Mouse (Mus musculus) megakaryocyte, adult 5-6 weeks (primary cell): ENCODE measurements at regions not wholly inside any gene's neighbourhood (a gene's known extent, or its start where the extent isn't known, plus 50 kb on each side); places are given as distances from the start of the nearest gene placed in this dataset.
"Not testable (repeated sequence)": the region's sequence is repeated elsewhere in the genome, so short reads cannot be mapped to it uniquely, and the experiment has no call there.

ENCODE experiments used
- ATAC-seq: 2 replicates; pipeline ENCODE4 v1.8.0; 2016; ENCODE audit warnings: mild to moderate bottlenecking, inconsistent platforms; ENCODE audit not compliant: poor library complexity, severe bottlenecking

DNA sequence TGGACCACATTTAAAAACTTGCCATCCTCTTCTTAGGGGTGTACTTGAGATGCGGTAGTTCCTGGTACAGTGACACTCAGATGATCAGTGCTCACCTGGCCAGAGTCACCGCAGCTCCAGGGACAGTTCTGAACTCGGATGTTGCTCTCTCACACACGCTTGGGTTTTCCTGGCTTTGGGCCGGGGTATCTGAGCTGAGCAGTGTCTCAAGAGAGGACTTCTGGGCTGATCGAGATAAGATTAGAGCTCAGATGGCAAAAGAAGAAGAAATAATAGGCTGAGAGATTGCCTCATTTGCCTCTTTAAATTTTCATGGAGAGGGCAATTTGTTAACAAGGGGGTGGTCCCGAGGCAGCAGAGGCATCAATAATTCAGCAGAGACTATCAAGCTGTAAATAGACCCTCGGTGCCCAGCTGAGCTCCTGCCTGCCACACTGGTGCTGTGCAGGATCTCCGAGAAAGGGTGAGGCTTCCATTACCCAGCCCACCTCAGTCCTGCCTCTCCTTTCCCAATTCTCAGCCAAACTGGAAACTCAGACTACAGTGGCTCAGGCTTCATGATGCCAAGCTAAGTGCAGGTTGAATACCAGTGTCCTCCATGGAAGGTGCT lies 133.7 kb downstream of the Tsen15 start:
- ATAC-seq = no peak

DNA sequence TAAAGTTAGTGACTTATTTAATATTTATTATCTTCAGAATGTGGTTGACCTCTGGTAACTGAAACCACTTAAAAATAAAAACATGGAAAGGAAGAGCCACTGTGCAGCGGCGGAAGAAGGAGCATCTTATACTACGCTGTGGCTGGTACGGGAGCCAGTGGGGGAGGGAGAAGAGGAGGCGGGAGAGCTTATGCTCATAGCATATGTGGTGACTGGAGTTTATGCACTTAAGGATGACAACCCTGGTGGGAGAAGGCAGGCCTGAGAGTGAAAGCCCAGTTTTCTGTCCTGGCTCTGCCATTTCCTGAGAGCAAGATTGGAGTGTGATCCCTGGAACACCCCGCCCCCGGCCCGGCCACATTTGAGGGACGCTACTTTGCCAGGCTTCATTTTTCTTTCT lies 145.5 kb downstream of the Tsen15 start:
- no peak for ATAC-seq

DNA sequence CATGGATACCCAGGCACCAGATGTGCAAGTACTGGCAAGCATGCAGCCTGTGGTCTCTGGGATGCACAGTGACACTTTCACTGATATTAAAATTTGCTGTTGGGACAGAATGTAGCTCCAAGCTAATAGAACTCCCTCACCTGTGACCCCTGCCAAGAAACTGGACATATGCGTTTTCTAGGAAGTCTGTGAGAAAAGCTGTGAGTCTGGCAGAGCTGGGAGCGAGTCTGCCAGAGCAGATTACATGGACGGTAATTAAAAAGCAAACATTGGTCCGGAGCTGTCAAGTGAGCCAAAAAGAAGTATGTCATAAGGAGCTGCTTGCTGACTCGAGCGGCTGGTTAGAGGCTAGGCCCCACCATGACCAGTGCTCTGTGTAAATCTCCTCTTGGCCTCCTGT lies 147.1 kb downstream of the Tsen15 start:
- ATAC-seq = no peak

DNA sequence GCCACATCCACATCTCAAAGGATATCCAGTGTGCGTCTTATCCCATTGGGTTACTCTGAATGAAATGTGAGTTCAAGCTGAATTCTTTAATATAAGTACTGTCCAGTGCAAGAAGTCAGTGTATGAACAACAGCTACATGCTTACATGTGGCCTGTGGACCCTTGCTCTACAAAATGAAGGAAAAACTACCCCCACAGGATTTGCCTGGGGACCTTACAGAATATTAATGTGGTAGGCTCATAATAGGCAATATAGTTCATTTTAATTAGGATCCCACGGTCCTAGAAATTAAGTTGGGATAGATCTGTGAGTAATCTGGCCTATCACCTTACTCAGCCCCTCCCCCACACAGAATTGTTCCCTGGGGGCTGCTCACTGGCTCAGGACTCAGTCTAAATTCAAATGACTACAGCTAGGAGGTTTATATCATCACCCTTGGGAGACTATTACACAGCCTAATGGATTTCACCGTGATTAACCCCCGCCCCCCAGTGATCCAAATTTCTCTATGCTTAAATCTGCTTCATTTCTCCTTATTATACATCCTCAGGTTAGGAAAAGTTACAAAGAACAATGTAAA lies 145.4 kb upstream of the 1700025G04Rik start:
- ATAC-seq = no peak

DNA sequence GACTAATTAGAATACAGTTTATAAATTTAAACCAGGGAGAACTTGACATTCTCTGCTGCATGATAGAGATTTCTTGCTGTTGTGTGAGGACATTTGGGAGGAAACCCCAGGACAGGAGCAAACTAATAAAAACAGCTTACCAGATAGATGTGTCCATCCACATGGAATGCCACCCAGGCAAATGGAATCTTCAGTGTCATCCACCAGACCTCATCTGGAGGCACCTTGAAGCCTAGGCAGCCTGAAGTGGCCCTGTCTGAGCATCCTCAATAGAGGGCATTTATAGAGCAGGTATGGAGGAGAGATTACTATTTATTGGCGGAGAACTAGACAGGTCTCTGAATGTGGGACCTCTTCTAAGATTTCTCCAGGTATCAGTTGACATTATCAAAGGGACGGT lies 144.8 kb upstream of the 1700025G04Rik start:
- ATAC-seq = no peak

DNA sequence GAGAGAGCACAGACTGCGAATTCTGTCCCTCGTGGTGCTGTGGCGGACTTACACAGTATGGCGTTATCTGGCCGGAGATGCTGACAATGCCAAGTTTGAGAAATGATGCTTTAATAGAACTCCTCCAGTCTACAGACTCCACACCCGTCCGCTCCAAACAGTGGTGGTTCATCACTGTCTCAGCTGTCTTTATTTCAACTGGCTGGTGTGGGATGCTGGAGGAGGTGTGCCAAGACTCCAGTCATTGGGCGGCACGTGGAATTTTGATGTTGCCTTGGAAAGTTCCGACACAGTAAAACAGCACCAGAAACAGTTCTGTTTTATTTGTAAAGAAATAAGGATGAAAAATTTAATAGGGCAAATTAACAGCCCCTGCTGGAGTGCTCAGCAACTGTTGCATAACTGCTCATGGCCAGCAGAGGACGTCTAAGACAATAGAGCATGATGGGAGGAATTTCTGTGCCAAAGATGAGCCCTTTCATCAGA lies 141.8 kb upstream of the 1700025G04Rik start:
- no peak for ATAC-seq

DNA sequence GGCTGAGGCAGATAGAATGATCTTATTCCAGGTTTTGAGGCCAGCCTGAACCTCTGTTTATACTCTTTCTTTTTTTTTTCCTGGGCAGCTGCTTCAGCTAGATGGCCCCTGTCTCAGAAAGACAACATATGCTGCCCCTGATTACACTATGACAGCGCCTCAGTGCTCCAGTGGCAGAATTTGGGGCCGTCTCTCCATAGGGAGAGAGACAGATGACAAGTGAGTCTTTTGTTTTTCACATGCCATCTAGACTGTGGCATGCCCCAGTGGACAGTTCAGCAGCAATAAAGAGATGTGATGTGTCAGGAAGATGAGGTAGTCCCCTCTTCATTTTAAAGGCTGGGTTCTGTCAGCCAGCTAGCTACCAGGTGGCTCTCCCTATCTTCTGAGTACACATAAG lies 139.8 kb upstream of the 1700025G04Rik start:
- ATAC-seq = no peak

DNA sequence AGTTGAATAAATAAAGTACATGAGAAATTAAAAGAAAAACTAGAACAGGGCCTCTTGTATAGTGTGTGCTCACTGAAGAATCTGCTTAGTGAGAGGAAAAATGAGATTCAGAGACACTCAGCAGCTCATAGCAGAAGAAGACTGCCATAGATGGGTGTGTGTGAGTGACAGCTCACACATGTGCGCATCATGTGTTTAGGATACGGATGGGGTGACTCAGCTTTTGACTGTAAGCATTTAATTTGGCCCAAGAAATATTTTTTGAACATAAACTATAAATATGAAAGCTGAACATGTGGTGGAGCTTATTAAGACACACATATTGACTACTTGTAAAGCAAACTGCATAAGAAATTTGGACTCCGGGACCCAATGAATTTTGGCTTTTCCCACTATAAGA lies 136.1 kb upstream of the 1700025G04Rik start:
- ATAC-seq = no peak

DNA sequence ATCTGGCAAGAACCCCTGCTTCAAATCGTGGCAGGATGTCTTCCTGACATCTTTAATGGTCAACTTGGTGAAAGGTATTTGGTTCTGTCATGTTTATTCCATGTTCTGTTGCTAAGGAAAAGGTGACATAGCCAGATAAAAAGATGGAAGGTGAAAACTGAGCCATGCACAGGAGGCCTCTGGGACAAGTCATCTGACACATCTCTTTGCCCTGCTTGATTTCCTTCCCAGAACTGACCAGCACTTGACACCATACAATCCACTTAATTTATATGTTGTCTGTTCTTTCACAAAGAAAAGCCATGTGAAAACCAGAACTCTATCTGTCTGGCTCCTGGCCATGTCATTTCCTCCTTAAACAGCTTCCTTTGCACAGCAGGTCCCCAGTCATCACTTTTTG lies 133.7 kb upstream of the 1700025G04Rik start:
- no peak for ATAC-seq

DNA sequence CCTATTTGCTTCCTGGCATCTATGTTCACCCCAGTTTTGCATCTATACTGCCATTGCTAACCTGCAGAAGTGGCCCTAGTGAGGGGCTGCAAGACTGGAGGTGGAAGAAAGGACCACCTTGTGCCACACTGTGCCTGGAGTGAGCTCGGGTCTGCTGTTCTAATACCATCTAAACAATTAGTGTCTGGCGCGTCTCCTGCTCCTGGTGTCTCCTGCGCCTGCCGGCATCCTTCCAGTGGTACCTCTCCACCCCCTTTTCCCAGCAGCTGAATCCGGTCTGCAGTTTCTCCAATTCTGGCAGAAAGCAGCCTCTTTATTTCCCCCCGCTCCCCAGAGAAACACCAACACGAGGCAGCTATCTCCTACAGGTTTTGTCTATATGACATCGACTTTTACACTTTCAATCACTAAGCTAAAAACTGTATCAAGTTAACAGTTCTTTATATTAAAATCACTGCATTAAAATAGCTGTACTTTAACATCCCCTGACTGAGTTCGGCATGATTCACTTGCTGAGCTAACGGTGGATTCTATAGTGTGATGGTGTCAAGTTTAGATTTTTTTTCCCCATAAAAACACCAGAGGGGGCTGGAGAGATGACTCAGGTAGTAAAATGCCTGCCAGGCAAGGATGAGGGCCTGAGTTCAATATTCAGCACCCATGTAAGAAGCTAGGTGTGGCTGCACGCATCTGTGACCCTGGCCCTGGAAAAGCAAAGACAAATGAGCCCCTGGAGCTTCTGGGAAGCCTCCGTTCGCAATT lies 131.1 kb upstream of the 1700025G04Rik start:
- no peak for ATAC-seq

DNA sequence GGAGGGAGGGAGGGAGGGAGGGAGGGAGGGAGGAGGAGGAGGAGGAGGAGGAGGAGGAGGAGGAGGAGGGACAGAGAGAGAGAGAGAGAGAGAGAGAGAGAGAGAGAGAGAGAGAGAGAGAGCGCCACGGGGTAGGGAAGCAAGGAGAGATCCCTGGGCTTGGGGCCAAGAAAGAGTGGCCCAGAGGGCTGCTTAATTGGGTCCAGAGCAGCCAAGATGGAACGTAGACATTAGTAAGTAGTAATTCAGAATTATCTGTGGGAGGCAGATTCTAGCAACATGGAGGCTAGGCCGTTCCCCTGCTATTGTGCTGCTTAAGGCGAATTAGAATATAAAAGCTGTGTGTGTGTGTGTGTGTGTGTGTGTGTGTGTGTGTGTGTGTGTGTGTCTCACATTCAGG lies 129.8 kb upstream of the 1700025G04Rik start:
- not testable (repeated sequence) for ATAC-seq

DNA sequence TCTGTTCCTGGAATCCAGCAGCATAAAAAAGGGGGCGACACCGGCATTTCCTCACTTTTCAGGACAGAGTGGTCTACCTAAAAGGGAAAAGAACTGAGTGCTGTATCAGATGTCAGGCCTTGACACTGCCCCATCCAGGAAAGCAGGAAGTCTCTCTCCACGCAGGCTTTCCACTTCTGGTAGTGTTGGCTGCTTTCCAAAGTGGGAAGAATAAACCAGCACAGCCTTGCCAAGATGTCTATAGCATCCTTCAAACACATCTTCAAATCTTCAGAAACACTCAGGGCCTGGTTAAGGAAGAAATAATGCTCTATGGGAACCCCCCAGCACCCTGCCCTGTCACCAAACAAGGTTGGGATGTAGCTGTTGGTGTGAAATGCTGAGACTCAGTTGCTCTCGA lies 127.5 kb upstream of the 1700025G04Rik start:
- no peak for ATAC-seq

DNA sequence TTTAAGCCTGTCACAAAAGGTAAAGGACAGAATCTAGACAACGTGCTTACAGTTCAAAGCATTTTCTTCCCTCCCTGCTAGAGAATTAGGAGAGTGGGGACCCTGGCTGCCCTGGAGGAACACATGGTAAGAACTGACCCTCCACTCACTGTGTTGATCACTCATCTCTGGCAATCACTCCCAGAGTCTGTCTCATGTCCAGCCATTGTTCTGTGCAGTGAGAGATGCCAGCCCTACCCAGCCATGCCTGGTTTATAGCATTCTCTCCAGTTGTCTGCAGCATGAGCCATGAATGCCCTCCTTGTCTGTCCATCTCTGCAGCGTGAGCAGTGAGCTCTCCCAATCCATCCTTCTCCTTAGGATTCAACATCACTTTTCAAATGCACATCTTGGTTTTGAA lies 124.5 kb upstream of the 1700025G04Rik start:
- ATAC-seq = no peak

DNA sequence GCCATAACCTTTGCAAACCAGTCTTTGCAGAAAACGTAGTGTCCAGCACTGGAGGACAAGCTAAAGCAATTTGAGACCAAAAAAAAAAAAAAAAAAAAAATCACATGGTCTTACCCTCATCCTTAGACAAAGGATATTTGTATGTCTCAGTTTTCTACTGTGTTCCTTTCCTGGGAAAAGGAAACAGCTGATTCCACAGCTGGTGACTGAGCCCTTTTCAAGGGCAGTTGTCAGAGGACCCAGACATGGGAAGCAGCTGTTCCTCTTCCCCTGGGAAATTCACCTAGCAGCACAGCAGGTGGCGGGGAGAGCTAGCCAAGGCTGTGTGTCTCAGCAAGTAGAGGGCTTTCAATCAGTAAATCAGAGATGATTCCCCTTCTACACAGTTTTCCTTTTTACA lies 113.3 kb upstream of the 1700025G04Rik start:
- no peak for ATAC-seq

DNA sequence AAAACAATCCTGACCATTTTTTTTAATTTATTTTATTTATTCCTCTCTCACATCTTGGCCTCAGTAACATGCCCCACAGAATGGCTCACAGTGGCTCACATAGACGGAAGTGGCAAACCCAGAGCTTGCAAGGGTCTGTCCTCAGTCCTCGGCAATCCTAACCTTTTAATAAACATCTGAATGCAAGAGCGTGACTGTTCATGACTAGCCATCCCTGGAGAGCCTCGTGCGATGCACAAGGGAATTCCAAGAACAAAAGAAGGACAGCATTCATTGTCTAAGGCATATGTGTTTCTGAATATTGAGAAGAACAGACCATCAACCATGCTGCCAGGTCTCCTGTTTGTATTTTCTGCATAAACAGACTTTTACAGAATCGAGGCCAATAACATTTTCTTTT lies 98.8 kb upstream of the 1700025G04Rik start:
- ATAC-seq = no peak

DNA sequence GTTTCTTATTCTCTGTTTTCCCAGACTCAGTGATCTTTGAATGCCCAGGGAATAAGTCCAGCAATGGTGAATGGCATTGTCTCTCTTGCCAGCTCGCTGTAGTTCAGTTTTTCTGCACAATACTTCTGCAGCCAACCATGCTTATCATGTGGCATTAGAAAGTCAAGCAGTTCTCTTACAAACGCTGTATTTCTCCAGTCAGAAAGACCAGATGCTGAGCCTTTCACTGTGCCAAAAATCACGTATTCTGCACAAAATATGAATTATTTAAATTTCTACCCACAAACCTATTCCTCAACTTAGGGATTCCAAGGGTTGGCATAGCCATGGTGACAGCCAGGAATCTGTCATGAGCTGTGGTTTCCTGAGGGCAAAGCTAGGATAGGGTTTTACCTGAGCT lies 95.0 kb upstream of the 1700025G04Rik start:
- ATAC-seq = no peak

DNA sequence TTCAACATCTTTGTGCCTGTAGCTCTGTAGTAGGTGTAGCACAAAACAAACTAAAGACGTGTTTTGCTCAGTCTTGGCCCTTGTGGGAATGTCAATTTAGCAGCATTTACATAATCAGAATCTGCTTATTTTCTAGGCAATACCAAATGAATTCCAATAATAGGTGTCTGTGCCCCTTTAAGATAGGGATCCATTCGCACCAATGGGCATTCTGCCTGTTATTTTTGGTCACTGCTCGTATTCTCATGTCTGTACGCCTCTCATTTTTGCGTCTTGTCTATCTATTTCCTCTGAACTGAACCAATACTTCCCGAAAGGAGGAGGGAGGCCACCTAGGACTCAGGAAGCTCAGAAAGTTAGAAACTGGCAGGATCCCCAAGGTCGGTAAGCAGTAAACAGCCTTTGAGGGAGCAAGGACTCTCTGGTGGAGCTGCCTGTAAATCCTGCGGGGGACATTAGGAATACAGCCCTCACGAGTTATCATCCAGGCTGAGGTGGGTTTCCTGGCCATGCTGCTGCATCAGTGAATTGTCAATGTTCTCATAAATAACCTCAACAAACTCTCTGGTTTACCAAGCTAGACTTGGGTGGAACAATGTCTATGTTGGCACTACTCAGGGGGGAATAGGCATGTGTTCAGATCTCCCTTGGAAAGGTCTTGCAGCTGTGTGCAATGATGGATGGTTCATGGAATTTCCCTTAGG lies 86.5 kb upstream of the 1700025G04Rik start:
- no peak for ATAC-seq

DNA sequence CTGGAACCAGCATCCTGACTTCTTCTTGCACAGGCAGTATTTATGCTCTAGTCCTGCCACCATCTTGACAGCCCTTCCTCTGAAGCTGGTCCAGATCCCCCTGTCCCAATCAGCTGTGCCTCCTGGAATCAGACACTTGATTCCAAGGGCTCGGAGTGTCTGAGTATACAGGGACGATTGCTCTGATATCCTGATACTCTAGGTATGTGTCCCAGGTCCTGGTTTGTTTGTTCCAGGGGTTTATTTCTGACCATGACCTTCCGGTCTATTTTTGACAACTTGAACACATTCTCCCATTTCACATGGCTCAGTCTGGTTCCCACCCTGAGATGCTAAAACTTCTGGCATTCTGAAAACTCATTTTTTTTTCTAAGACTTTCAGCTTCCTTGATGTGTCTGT lies 85.8 kb upstream of the 1700025G04Rik start:
- ATAC-seq = no peak

DNA sequence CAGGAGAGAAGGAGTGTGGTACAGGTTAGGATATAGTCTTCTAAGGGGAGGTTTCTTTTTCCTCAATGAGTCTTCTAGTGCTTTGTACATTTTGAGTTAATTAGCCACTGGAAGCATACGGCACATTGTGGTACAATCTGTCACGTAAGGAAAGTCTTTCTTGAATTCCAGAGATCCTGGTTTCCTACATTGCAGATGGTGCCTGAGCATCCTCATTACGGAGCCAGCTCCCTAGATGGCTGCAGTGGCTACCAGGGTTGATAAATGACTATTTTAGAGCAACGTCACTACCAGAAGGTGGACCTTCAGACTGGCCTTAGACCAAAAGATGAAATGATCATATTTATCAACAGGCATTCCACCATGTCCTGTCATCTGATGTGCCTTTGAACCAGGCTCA lies 84.5 kb upstream of the 1700025G04Rik start:
- no peak for ATAC-seq

DNA sequence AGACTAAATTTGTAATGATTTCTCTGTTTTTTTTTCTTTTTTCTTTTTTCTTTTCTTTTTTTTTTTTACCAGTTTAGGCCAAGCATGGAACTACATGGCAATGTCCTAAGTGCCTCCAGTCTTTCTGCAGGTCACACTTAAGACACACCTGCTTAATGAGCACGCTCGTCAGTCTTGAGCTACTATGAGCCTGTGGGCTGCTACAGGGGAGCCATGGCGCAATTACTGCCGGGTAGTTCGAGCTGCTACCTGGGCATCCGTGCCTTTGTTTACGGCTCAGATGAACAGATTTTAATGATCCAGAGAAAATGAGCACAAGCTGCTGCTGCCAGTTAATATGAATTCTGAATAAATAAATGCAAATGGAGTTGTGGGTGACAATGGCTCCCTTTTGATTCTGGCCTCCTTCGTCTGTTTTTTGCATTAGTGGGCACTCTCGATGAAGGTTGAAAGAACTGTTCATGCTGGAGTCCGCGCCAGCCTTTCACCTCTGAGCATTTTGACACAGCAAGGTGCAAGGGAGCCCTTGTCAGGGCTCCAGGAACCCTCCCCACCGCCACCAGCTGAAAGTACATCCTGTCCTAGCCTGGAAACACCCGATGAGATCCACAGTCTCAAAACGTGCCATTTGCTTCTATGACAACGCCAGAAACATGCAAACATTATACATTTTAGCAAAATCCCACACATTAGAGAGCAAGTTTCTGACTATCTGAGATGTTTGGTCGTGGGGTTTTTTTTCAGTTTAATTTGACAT lies 81.3 kb upstream of the 1700025G04Rik start:
- no peak for ATAC-seq

DNA sequence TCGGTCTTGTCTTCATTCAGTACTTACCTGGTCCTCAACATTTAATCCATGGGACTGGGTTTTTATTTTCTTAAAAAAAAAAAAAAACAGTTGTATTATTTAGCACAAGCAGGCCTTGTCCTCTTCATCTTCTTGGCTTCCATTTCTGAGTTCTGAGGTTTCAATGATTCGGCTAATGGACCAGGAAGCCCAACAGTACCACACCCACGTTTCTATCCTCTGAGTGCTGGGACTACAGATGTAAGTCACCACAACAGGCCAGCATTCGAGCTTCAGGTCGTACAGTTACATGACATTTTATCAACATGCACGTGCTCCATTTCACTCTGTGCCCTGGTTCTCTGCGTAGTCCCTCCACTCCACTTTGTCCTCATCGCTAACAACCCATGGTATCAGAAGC lies 80.7 kb upstream of the 1700025G04Rik start:
- ATAC-seq = no peak
